25 mouse cellular contexts compared by ENCODE assay signal in genomic region chr5:144049881-144050280, GRCm38 (mm10). TPM values are rescaled to one million over a fixed set of nuclear protein-coding genes. Genes with fewer than 3 reads are reported as not detected.
"Had no signal": no experiment of that assay in that cellular context is flagged by ENCODE, and none has a peak within 500 bp of the region (broad histone marks: within the 10 kb centered on the region; RNA-seq: fewer than 3 reads in every experiment).

No protein-coding gene starts in this region.

- ATAC-seq: liver, postnatal 0 days; lung, postnatal 0 days; midbrain, embryonic 16.5 days had no signal

- H3K9me3 ChIP-seq: liver, embryonic 15.5 days; lung, embryonic 15.5 days; midbrain, embryonic 12.5 days; neural tube, embryonic 13.5 days; neural tube, embryonic 15.5 days; stomach, embryonic 15.5 days had no signal

- H3K36me3 ChIP-seq: liver, embryonic 15.5 days; lung, embryonic 15.5 days; midbrain, embryonic 12.5 days; neural tube, embryonic 13.5 days; neural tube, embryonic 15.5 days; stomach, embryonic 15.5 days had no signal

- H3K4me3 ChIP-seq: liver, embryonic 15.5 days; lung, embryonic 15.5 days; megakaryocyte, embryonic 14.5 days; midbrain, embryonic 12.5 days; myocyte; neural tube, embryonic 13.5 days; neural tube, embryonic 15.5 days; stomach, embryonic 15.5 days had no signal

- H3K9ac ChIP-seq: liver, embryonic 15.5 days; liver, postnatal 0 days; lung, embryonic 15.5 days; midbrain, embryonic 12.5 days; neural tube, embryonic 13.5 days; neural tube, embryonic 15.5 days; stomach, embryonic 15.5 days had no signal

- H3K27me3 ChIP-seq: lung, embryonic 15.5 days; midbrain, embryonic 12.5 days; neural tube, embryonic 13.5 days; neural tube, embryonic 15.5 days; stomach, embryonic 15.5 days had no signal

- H3K4me2 ChIP-seq: liver, embryonic 15.5 days; lung, embryonic 15.5 days; midbrain, embryonic 12.5 days; neural tube, embryonic 13.5 days; neural tube, embryonic 15.5 days; stomach, embryonic 15.5 days had no signal

- H3K4me1 ChIP-seq: liver, embryonic 15.5 days; lung, embryonic 15.5 days; megakaryocyte, embryonic 14.5 days; neural tube, embryonic 13.5 days; stomach, embryonic 15.5 days had no signal

- H3K27ac ChIP-seq: liver, embryonic 15.5 days; lung, embryonic 15.5 days; macrophage; midbrain, embryonic 12.5 days; neural tube, embryonic 13.5 days; neural tube, embryonic 15.5 days; stomach, embryonic 15.5 days; stomach, postnatal 0 days had no signal

- DNase-seq: liver, postnatal 0 days; lung, adult 2 months; lung, postnatal 14 days; lung, postnatal 36 days; midbrain, embryonic 14.5 days; retina, postnatal 1 day; right cerebral cortex, postnatal 14 days; right cerebral cortex, postnatal 4 days; thymus, adult 18-20 months; thymus, postnatal 14 days; thymus, postnatal 36 days had no signal

RNA-seq across cellular contexts. Expression of gene Ocm, which starts 23.4 kb away (rescaled TPM):
- polyA plus RNA-seq: liver, embryonic 15.5 days; liver, postnatal 0 days; lung, adult 2 months; lung, embryonic 15.5 days; macrophage; midbrain, embryonic 12.5 days; midbrain, embryonic 14.5 days; midbrain, embryonic 16.5 days; myocyte; neural tube, embryonic 11.5 days; neural tube, embryonic 13.5 days; neural tube, embryonic 15.5 days; spleen, adult 2 months; stomach, embryonic 15.5 days had no signal
